Mouse (Mus musculus): Measurements from ENCODE around the gene Mrc1. TPM values are rescaled to one million over a fixed set of nuclear protein-coding genes. Genes with fewer than 3 reads are reported as not detected.

Gene Mrc1
- polyA plus RNA-seq, 1 experiment from 2014 or later, result 10.1 TPM

DNA sequence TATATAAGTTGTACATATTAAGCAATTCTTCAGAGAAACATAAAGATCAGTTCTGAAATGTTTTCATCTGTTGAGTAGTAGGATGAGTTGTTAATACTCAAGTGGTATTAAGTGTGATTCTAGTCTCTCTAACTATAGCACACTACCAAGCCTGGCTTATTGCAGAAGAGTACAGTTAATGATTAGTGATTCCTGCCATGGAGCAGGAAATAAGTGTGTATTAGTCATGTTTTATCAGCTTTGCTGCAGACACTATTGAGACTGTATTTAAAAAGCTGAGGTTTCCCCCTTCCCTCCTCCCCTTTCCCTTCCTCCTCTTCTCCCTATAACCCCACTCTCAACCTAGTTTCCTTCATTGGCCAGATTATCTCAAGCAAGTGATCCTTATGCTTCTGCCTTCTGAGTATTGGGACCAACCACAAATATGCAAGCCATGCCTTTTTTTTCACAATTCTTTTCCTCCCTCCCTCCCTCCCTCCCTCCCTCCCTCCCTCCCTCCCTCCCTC, 29.2 kb downstream of the Mrc1 start:
- Histone ChIP-seq H3K4me3 (ENCODE audit: low read depth, low read length) (no peak overlapping the region), H3K36me3 (ENCODE audit: control insufficient read depth, insufficient read depth) (no peaks in the 10 kb centered on the region), H3K9me3 (replicated peaks; ENCODE audit: control insufficient read depth, low read length) (no peaks in the 10 kb centered on the region), H3K9ac (ENCODE audit: low read depth, low read length) (no peak overlapping the region), H3K27me3 (ENCODE audit: control insufficient read depth, insufficient read depth, low read depth, low read length) (no peaks in the 10 kb centered on the region), H3K4me2 (ENCODE audit: low read depth, low read length) (no peak overlapping the region), H3K4me1 (ENCODE audit: control insufficient read depth, low read depth, low read length) (no peaks in the 10 kb centered on the region), H3K27ac (ENCODE audit: low read length) (no peak overlapping the region)
- ATAC-seq (ENCODE audit: low read depth), result no peak

DNA sequence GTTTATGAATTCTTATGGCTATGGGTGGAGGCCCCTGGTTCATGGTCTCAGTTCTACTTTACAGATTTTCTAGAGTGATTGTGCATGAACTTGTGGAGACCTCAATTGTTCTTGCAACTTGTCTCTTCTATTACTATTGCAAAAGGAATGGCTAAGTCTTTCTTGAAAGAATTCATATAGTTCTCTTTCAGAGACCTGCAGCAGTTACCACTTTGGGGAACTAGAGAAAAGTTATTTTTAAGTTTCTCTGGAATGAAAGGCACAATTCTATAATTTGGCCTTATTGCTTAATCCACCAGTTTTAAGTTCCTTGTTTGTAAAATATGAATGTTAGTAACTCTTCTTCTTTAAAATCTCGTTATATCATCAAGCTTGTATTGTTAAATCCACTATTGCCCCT, 32.9 kb downstream of the Mrc1 start:
- 40% methylated on average over 1 of the region's 1 CpGs for WGBS (ENCODE audit: insufficient replicate concordance)
- Histone ChIP-seq H3K9ac (ENCODE audit: low read depth, low read length) (no peak overlapping the region), H3K36me3 (ENCODE audit: control insufficient read depth, insufficient read depth) (no peaks in the 10 kb centered on the region), H3K4me3 (ENCODE audit: low read depth, low read length) (no peak overlapping the region), H3K27me3 (ENCODE audit: control insufficient read depth, insufficient read depth, low read depth, low read length) (no peaks in the 10 kb centered on the region), H3K9me3 (replicated peaks; ENCODE audit: control insufficient read depth, low read length) (no peaks in the 10 kb centered on the region), H3K27ac (ENCODE audit: low read length) (no peak overlapping the region), H3K4me2 (ENCODE audit: low read depth, low read length) (no peak overlapping the region), H3K4me1 (ENCODE audit: control insufficient read depth, low read depth, low read length) (no peaks in the 10 kb centered on the region)
- ATAC-seq (ENCODE audit: low read depth), result no peak

DNA sequence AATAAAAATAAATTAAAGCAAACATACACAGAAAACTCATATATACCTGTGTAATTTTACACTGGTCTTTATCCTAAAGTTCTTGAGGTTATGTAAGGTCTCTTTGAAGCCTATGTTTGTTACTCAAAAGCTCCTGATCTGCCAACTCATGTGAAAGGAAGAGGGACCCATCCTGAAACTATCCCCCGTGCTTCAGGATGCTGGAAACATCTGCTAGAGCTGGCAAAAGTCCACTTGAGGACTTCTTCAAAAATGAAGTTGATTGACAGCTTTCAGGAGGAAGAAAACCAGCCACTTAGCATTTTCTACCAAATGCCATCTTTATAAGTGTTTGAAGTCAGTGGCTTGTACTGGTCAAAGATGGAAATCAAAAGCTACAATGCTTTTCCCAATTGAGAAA, 40.0 kb downstream of the Mrc1 start:
- Histone ChIP-seq H3K9ac (ENCODE audit: low read depth, low read length) (no peak overlapping the region), H3K9me3 (replicated peaks; ENCODE audit: control insufficient read depth, low read length) (no peaks in the 10 kb centered on the region), H3K4me2 (ENCODE audit: low read depth, low read length) (no peak overlapping the region), H3K27ac (ENCODE audit: low read length) (no peak overlapping the region), H3K36me3 (ENCODE audit: control insufficient read depth, insufficient read depth) (no peaks in the 10 kb centered on the region), H3K4me3 (ENCODE audit: low read depth, low read length) (no peak overlapping the region), H3K4me1 (ENCODE audit: control insufficient read depth, low read depth, low read length) (no peaks in the 10 kb centered on the region), H3K27me3 (ENCODE audit: control insufficient read depth, insufficient read depth, low read depth, low read length) (no peaks in the 10 kb centered on the region)
- 26% methylated on average over 1 of the region's 1 CpGs for WGBS (ENCODE audit: insufficient replicate concordance)
- no peak for ATAC-seq (ENCODE audit: low read depth)

DNA sequence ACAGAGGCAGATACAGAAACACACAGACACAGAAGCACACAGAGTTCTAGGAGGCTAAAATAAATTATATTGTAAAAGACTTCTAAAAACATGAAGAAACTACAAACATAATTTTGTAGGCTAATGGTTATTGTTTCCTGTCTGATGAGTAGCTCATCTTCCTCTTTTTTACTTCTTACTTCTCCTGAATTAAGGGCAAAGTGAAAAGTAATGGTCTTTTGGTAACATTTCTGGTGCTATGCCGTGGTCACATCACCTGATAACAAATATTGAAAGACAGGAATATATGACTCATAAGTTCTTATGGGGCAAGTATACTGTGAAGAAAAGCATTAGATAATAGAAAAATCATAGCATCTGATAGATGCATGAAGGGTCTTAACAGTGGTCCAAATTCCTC, 42.9 kb downstream of the Mrc1 start:
- Histone ChIP-seq H3K9ac (ENCODE audit: low read depth, low read length) (no peak overlapping the region), H3K27me3 (ENCODE audit: control insufficient read depth, insufficient read depth, low read depth, low read length) (no peaks in the 10 kb centered on the region), H3K4me3 (ENCODE audit: low read depth, low read length) (no peak overlapping the region), H3K36me3 (ENCODE audit: control insufficient read depth, insufficient read depth) (no peaks in the 10 kb centered on the region), H3K27ac (ENCODE audit: low read length) (no peak overlapping the region), H3K9me3 (replicated peaks; ENCODE audit: control insufficient read depth, low read length) (no peaks in the 10 kb centered on the region), H3K4me1 (ENCODE audit: control insufficient read depth, low read depth, low read length) (no peaks in the 10 kb centered on the region), H3K4me2 (ENCODE audit: low read depth, low read length) (no peak overlapping the region)
- no peak for ATAC-seq (ENCODE audit: low read depth)
- WGBS (ENCODE audit: insufficient replicate concordance), result 30% methylated on average over 1 of the region's 1 CpGs

DNA sequence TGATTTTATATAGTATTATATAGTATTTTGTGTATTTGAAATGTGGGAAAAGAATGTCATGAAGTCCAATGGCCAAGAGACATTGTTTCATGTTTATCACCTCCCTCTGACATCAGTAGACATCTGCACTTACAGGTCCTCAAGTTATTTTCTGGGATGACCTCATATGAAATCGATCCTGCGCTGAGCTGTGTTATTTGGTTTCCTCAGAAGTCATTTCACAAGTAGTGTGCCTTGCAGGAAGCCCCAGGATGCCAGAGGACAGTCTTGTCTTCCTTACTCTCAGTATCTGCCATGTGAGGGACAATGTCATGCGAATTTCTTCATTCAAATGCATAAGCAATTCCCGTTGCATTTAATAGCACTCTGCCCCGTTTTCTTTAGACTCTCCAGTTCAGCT, 46.6 kb downstream of the Mrc1 start:
- Histone ChIP-seq H3K27me3 (ENCODE audit: control insufficient read depth, insufficient read depth, low read depth, low read length) (no peaks in the 10 kb centered on the region), H3K9ac (ENCODE audit: low read depth, low read length) (no peak overlapping the region), H3K4me1 (ENCODE audit: control insufficient read depth, low read depth, low read length) (no peaks in the 10 kb centered on the region), H3K36me3 (ENCODE audit: control insufficient read depth, insufficient read depth) (no peaks in the 10 kb centered on the region), H3K4me2 (ENCODE audit: low read depth, low read length) (no peak overlapping the region), H3K27ac (ENCODE audit: low read length) (no peak overlapping the region), H3K9me3 (replicated peaks; ENCODE audit: control insufficient read depth, low read length) (no peaks in the 10 kb centered on the region), H3K4me3 (ENCODE audit: low read depth, low read length) (no peak overlapping the region)
- 61% methylated on average over 5 of the region's 5 CpGs for WGBS (ENCODE audit: insufficient replicate concordance)
- no peak for ATAC-seq (ENCODE audit: low read depth)

DNA sequence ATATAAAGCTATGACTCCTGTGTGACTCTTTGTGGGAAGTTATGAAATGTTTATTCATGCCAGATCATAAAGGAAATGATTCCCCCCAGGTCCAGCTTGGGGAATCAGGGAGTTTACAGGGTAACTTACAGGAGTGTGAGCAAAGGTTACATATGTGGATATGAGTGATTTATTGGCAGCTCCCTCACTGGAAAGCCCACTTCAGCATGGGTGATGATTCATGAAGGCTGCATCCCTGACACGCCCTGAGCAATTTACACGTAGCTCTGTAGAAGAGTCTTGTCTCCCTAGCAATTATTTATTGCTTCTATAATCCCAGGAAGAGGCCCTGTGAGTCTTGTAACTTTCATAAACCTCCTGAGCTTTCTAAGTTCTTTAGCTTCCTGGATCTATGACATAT, 50.1 kb downstream of the Mrc1 start:
- Histone ChIP-seq H3K4me3 (ENCODE audit: low read depth, low read length) (no peak overlapping the region), H3K36me3 (ENCODE audit: control insufficient read depth, insufficient read depth) (no peaks in the 10 kb centered on the region), H3K9ac (ENCODE audit: low read depth, low read length) (no peak overlapping the region), H3K27me3 (ENCODE audit: control insufficient read depth, insufficient read depth, low read depth, low read length) (no peaks in the 10 kb centered on the region), H3K9me3 (replicated peaks; ENCODE audit: control insufficient read depth, low read length) (no peaks in the 10 kb centered on the region), H3K27ac (ENCODE audit: low read length) (no peak overlapping the region), H3K4me1 (ENCODE audit: control insufficient read depth, low read depth, low read length) (no peaks in the 10 kb centered on the region), H3K4me2 (ENCODE audit: low read depth, low read length) (no peak overlapping the region)
- 46% methylated on average over 2 of the region's 2 CpGs for WGBS (ENCODE audit: insufficient replicate concordance)
- ATAC-seq (ENCODE audit: low read depth), result no peak

DNA sequence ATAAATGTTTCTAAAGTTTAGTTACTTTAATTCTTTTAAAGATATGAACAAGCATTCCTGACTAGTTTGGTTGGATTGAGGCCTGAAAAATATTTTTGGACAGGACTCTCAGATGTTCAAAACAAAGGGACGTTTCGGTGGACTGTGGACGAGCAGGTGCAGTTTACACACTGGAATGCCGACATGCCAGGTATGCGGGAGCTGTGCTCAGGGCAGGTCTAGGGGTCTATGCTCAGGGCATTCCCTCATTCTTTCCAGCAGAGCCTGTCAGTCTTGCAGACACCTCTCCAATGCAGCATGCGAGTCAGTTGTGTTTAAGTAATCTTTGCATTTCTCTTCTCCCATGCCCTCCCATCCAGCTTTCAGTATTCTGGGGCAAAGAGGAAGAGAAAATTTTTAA, 50.6 kb downstream of the Mrc1 start:
- no peak overlapping the region for H3K27ac ChIP-seq (ENCODE audit: low read length)
- H3K4me3 ChIP-seq (ENCODE audit: low read depth, low read length), result no peak overlapping the region
- 81% methylated on average over 6 of the region's 6 CpGs for WGBS (ENCODE audit: insufficient replicate concordance)
- H3K9ac ChIP-seq (ENCODE audit: low read depth, low read length), result no peak overlapping the region
- ATAC-seq (ENCODE audit: low read depth), result no peak
- H3K4me1 ChIP-seq (ENCODE audit: control insufficient read depth, low read depth, low read length), result no peaks in the 10 kb centered on the region
- H3K27me3 ChIP-seq (ENCODE audit: control insufficient read depth, insufficient read depth, low read depth, low read length), result no peaks in the 10 kb centered on the region
- no peak overlapping the region for H3K4me2 ChIP-seq (ENCODE audit: low read depth, low read length)
- H3K9me3 ChIP-seq (replicated peaks; ENCODE audit: control insufficient read depth, low read length), result no peaks in the 10 kb centered on the region
- H3K36me3 ChIP-seq (ENCODE audit: control insufficient read depth, insufficient read depth), result no peaks in the 10 kb centered on the region

DNA sequence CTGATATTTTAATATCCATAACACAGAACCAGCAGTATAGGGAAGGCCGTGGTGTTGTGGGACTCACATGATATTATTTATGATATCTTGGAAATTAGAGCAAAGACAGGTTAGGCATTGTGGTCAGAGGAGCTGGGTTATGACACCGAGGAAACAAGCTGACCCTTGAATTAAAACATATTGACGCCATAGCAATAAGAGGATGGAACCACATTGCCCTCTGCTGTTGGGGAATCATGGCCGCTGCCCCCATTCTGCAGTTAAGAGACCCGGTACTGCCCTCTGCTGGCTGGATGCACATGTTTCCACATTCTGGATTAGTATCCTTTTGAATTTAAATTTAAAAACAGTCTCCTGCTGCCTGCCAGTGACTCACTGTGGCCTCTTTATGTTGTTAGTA, 66.1 kb downstream of the Mrc1 start:
- no peaks in the 10 kb centered on the region for H3K27me3 ChIP-seq (ENCODE audit: control insufficient read depth, insufficient read depth, low read depth, low read length)
- no peak overlapping the region for H3K9ac ChIP-seq (ENCODE audit: low read depth, low read length)
- 18% methylated on average over 5 of the region's 5 CpGs for WGBS (ENCODE audit: insufficient replicate concordance)
- no peaks in the 10 kb centered on the region for H3K4me1 ChIP-seq (ENCODE audit: control insufficient read depth, low read depth, low read length)
- no peaks in the 10 kb centered on the region for H3K9me3 ChIP-seq (replicated peaks; ENCODE audit: control insufficient read depth, low read length)
- no peaks in the 10 kb centered on the region for H3K36me3 ChIP-seq (ENCODE audit: control insufficient read depth, insufficient read depth)
- H3K4me2 ChIP-seq (ENCODE audit: low read depth, low read length), result no peak overlapping the region
- ATAC-seq (ENCODE audit: low read depth), result no peak
- no peak overlapping the region for H3K27ac ChIP-seq (ENCODE audit: low read length)
- H3K4me3 ChIP-seq (ENCODE audit: low read depth, low read length), result no peak overlapping the region

DNA sequence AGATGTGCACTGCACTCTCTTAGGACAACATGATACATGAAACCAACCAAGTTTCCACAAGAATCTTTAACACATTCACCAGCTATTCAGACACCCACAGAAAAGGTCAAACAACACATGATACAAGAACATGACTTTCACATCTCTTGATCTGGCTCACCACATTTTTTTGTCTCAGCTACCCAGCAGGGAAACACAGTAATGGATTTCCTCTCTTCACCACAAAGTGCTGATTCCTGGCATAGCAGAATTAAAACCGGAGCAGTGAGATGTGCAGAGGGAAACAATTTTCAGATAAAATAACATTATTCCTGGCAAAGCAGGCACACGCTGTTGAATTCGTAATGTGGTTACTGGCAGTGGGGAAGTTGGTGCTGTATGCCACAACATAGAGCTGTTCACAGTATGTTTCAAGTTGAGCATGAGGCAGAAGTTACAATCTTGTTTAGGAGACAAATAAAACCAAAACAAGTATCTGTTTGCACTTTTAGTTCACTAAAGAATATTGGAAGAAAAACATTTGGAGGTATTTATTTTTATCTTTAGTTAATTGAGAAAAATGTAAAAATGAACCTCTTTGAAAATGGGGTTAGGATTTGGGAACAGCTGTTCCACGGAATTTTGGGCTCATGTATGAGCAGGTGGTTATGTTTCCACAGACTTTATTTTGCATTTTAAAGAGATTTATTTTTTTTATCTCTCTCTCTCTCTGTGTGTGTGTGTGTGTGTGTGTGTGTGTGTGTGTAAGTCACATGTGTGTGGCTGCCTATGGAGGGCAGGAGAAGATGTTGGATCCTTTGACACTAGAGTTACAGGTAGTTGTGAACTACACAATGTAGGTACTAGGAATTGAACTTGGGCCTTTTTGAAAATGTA, 83.6 kb downstream of the Mrc1 start:
- Histone ChIP-seq H3K4me1 (ENCODE audit: control insufficient read depth, low read depth, low read length) (no peaks in the 10 kb centered on the region), H3K36me3 (ENCODE audit: control insufficient read depth, insufficient read depth) (no peaks in the 10 kb centered on the region), H3K27ac (ENCODE audit: low read length) (no peak overlapping the region), H3K9me3 (replicated peaks; ENCODE audit: control insufficient read depth, low read length) (no peaks in the 10 kb centered on the region), H3K4me3 (ENCODE audit: low read depth, low read length) (no peak overlapping the region), H3K4me2 (ENCODE audit: low read depth, low read length) (no peak overlapping the region), H3K9ac (ENCODE audit: low read depth, low read length) (no peak overlapping the region), H3K27me3 (ENCODE audit: control insufficient read depth, insufficient read depth, low read depth, low read length) (no peaks in the 10 kb centered on the region)
- 28% methylated on average over 4 of the region's 4 CpGs for WGBS (ENCODE audit: insufficient replicate concordance)
- no peak for ATAC-seq (ENCODE audit: low read depth)

Measured in liver, embryonic 16.5 days (tissue).